Mouse (Mus musculus) limb, embryonic 10.5 days (tissue): ENCODE measurements around the gene 1700020L24Rik. TPM values are rescaled to one million over a fixed set of nuclear protein-coding genes. Genes with fewer than 3 reads are reported as not detected.

Source experiments
- DNase-seq: peaks from one replicate; pipeline ENCODE4 v3.0.0-alpha.2; 2017; ENCODE audit warnings: low spot score
- H3K27ac ChIP-seq: fragments of 300-500 bp; sonication (generic); 2 replicates; pipeline ENCODE4 v1.5.1; 2016; ENCODE audit warnings: mild to moderate bottlenecking
- H3K27me3 ChIP-seq: fragments of 300-500 bp; sonication (generic); 2 replicates; pipeline ENCODE4 v1.6.1; 2016; ENCODE audit warnings: low read depth, mild to moderate bottlenecking; ENCODE audit not compliant: poor library complexity, severe bottlenecking
- H3K36me3 ChIP-seq: fragments of 300-500 bp; sonication (generic); 2 replicates; pipeline ENCODE4 v1.6.1; 2016; ENCODE audit warnings: mild to moderate bottlenecking, moderate library complexity
- H3K4me1 ChIP-seq: fragments of 300-500 bp; sonication (generic); 2 replicates; pipeline ENCODE4 v1.6.1; 2016
- H3K4me3 ChIP-seq: fragments of 300-500 bp; sonication (generic); 2 replicates; pipeline ENCODE4 v1.5.1; 2016; ENCODE audit warnings: mild to moderate bottlenecking, moderate library complexity
- H3K9me3 ChIP-seq: fragments of 300-500 bp; sonication (generic); replicated peaks from 2 replicates; pipeline ENCODE4 v1.6.1; 2016; ENCODE audit warnings: mild to moderate bottlenecking
- WGBS: fragments of 180-500 bp; shearing (Covaris S2); methylation state at CpG from one replicate; pipeline ENCODE4 v1.1.7; 2016; 5-methylcytosine and 5-hydroxymethylcytosine counted together
- polyA plus RNA-seq: library from polyadenylated mRNA; unstranded; fragments of >200 nt; fragmentation: Nextera tagmentation; extraction: Ambion mirVana; gene quantifications from 2 replicates; pipeline ENCODE4 v1.2.1, GENCODE M21; 2016

Gene 1700020L24Rik
- 0.31 TPM in 1 of 2 replicates, not detected in the other for polyA plus RNA-seq

DNA sequence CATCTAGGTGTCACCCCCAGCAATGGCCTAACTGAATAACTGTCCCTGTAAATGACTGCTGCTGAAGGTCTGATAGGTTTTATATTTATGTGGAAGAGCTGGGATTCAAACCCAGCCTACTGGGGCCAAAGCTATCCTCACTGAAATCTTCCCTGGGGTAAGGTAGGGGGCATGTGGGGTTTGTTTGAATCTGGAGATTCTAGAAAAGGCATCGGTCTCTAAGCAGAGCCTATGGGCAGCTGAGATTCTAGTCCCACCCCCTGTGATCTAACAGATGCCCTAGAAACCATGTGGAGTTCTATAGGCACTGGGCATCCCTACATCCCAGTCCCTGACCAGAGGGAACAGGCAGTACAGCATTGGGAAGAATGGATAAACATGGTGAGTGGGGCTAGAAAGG, at the start of gene 1700020L24Rik:
1700020L24Rik (plus strand) TSS at position 301 of the 400 bp plus-strand sequence.
- Histone ChIP-seq H3K4me1 (peaks cover 17% of the 10 kb centered on the region), H3K4me3 (no peak within 1 kb of the TSS), H3K9me3 (no peaks in the 10 kb centered on the region), H3K27ac (no peak within 1 kb of the TSS), H3K36me3 (no peaks in the 10 kb centered on the region), H3K27me3 (peaks cover 30% of the 10 kb centered on the region)
- no peak for DNase-seq
- WGBS = 93% methylated on average over 1 of the region's 1 CpGs

DNA sequence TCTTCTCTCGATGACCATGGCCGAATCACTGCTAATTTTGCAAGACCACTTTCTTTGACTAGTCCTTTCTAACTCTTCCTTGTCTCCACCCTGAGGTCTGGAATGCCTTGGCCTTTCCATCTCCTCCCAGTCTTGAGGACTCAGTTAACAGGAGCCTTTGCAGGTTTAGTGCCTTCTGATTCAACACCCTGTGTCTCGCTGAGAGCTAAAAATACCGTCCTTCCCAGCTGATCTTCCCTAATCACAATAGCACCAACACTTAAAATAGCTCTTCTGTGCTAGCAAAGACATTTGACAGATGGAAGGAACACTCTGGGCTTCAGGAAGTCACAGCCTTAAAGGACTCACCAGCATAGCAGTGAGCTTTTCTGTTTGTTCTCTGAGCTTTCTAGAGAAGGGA, 44.4 kb upstream of the 1700020L24Rik start:
- Histone ChIP-seq H3K9me3 (no peaks in the 10 kb centered on the region), H3K4me1 (no peaks in the 10 kb centered on the region), H3K27me3 (no peaks in the 10 kb centered on the region), H3K36me3 (peaks cover 80% of the 10 kb centered on the region), H3K27ac (no peak overlapping the region), H3K4me3 (no peak overlapping the region)
- 87% methylated on average over 4 of the region's 4 CpGs for WGBS
- no peak for DNase-seq

DNA sequence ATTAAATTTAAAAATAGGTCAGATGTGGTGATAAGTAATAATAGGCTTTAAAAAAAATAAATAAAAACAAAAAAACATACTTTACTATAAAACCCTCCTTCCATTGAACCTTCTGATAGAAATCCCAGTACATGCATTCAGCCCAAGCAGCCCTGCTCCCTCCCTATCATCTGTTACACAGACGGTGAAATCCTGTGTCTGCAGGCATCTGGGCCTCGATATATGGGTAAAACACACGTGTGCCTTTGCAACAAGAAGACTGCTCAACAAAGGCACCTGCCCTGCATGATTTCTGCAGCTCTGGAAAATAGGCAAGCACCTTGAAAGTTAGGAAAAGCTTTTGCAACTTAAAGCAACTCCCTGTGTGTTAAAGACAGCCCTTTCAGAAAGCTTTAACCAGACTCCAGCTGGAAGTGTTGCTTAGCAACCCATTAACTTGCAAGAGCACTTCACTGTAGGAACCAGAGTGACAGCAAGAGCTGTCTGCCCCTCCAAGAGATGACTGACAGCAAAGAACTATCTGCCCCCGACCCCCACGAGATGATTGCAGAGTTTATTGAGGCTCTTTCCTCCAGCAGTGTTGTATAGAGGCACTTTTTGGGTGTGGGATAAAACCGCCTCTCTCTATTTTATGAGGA, 42.6 kb upstream of the 1700020L24Rik start:
- H3K4me1 ChIP-seq = no peaks in the 10 kb centered on the region
- no peak overlapping the region for H3K27ac ChIP-seq
- H3K27me3 ChIP-seq = no peaks in the 10 kb centered on the region
- no peaks in the 10 kb centered on the region for H3K9me3 ChIP-seq
- H3K36me3 ChIP-seq = peaks cover 84% of the 10 kb centered on the region
- no peak overlapping the region for H3K4me3 ChIP-seq
- DNase-seq = no peak
- 66% methylated on average over 6 of the region's 6 CpGs for WGBS

DNA sequence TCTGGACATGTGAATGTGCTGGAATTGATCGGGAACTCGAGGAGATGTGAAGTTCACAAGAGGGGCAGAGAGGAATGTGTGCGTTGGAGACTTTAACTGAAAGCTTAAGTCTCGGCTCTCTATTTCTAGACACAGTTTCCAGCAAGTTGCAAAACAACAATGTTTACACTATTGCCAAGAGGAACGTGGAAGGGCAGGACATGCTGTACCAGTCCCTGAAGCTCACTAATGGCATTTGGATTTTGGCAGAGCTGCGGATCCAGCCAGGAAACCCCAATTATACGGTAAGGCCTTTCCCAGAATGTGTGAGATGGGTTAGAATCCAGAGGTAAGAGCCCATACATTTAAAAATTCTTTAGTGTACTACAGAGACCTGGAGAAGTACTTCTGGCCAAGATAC, 39.9 kb upstream of the 1700020L24Rik start:
- no peak for DNase-seq
- Histone ChIP-seq H3K36me3 (peaks cover 70% of the 10 kb centered on the region), H3K9me3 (no peaks in the 10 kb centered on the region), H3K27me3 (no peaks in the 10 kb centered on the region), H3K4me3 (no peak overlapping the region), H3K4me1 (no peaks in the 10 kb centered on the region), H3K27ac (no peak overlapping the region)
- WGBS = 93% methylated on average over 7 of the region's 7 CpGs

DNA sequence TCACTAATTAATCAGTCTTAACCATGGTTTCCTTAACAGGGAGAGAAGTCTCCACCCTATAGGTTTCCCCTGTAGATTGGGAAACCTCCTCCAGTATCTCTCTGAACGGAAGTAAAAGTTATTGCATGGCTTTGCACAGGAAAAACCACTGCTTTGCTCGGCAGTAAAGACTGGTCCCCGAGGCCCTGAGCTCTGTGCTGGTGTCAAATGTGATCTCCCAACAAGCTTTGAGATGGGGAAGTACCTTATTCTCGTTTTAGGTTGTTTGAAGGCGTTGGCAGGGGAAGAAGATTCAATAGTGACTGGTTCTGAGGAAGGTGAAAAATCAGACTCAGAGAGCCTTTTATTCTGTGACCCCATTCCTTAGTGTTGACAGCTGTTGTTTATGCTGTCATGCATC, 38.8 kb upstream of the 1700020L24Rik start:
- Histone ChIP-seq H3K4me1 (no peaks in the 10 kb centered on the region), H3K4me3 (no peak overlapping the region), H3K27ac (no peak overlapping the region), H3K9me3 (no peaks in the 10 kb centered on the region), H3K36me3 (peaks cover 70% of the 10 kb centered on the region), H3K27me3 (no peaks in the 10 kb centered on the region)
- no peak for DNase-seq
- WGBS = 87% methylated on average over 5 of the region's 5 CpGs

DNA sequence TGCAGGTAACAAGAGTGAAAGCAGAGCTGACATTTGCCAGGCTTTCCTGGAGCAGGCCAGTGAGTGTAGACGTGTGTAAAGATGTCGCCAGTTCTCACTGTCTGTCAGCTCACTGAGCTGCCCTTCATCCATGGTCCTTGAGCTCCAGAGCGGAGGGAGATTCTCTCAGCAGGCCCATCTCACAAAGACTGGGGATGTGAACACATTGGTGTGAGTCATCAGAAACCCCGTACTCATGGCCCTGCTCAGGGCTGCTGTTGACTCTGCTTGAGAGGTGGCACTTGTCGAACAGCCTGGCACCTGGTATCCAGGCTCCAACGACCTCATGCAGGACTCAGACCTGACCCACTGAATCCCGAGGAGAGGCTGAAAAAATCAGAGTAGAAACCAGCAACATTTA, 33.7 kb upstream of the 1700020L24Rik start:
- no peak overlapping the region for H3K4me3 ChIP-seq
- WGBS = 90% methylated on average over 7 of the region's 7 CpGs
- 0 out of 2 replicates have a peak, but pooled peaks cover 3% of the 10 kb centered on the region for H3K4me1 ChIP-seq
- H3K9me3 ChIP-seq = no peaks in the 10 kb centered on the region
- no peak for DNase-seq
- H3K27me3 ChIP-seq = peaks cover 8% of the 10 kb centered on the region; the same call in 1 of the 2 replicates
- peaks cover 42% of the 10 kb centered on the region for H3K36me3 ChIP-seq
- H3K27ac ChIP-seq = no peak overlapping the region

DNA sequence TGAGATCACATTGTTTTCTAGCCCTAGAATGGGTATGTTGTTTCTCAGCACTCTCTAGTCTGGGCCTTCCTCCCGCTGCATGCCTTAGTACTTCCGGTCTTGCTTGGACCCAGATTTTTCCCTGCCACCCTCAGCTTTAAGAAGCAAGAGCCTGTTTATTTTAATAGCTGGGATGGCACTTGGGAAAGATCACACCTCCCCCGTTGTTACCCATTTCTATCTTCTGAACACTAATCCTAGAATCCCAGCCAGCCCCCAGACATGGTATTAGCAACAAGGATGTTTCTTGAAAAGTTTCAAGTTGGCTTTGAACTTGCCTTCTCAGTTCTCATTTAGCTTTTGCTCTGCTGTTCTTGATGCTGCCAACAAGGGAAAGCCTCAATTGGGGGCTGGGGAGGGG, 31.1 kb upstream of the 1700020L24Rik start:
- no peak overlapping the region for H3K27ac ChIP-seq
- WGBS = 70% methylated on average over 3 of the region's 3 CpGs
- peaks cover 25% of the 10 kb centered on the region for H3K36me3 ChIP-seq
- no peak overlapping the region for H3K4me3 ChIP-seq
- no peaks in the 10 kb centered on the region for H3K9me3 ChIP-seq
- peaks cover 14% of the 10 kb centered on the region for H3K4me1 ChIP-seq
- no peak for DNase-seq
- peaks cover 25% of the 10 kb centered on the region for H3K27me3 ChIP-seq

DNA sequence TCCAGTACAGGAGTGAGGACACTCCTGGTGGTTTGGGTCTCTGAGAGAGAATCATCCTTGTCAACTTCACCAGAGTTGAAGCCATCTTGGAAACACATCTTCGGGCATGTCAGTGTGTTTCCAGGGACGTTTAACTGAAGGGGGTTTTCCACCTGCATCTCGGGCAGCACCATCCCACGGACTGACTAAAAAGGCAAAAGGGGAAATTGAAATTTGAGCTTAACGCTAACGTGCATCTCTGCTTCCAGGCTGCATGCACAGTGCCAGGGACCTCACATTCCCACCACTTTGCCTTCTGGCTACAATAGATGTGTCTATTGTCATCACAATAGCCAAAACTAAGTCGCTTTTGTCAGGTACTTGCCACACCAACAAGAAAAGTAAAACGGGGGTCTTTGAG, 29.2 kb upstream of the 1700020L24Rik start:
- Histone ChIP-seq H3K36me3 (peaks cover 14% of the 10 kb centered on the region), H3K27ac (no peak overlapping the region), H3K4me1 (peaks cover 14% of the 10 kb centered on the region), H3K4me3 (no peak overlapping the region), H3K9me3 (no peaks in the 10 kb centered on the region), H3K27me3 (peaks cover 37% of the 10 kb centered on the region)
- WGBS = 51% methylated on average over 8 of the region's 8 CpGs
- DNase-seq = no peak

DNA sequence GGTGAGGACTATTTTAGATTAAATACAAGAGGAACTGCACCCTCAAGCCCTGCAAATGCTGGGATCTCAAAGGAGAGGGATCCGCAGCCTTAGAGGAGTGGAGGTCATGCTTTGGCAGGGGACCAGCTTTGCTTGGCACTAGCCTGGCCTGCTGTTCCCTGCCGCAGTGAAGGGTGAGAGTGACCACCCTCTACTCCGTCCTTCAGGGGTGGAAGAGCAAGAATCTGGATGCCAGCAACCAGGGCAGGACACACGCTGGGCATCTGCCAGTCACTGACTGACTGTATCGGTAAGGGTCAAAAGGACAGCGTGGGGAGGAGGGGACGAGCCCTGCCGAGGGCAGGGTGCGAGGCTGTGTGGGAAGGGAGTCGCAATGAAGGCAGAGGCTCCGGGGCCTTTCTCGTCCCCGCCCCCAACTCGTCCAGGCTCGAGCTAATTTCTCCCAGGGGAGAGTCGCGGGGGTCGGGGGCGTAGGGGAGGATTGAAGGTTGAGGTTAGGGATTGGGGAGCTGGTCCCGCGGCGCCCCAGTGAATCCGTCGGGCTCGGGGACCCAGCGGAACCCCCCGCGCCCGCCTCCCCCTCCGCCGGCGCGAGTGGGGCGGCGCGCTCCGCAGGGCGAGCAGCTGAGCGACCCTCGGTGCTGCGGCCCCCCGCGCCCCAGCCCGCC, 28.3 kb upstream of the 1700020L24Rik start, which contains the start of gene Rasl10b:
Rasl10b (plus strand) TSS at position 51 of the 668 bp plus-strand sequence.
- WGBS = 2% methylated on average over 40 of the region's 44 CpGs
- Histone ChIP-seq H3K27ac (peak within 1 kb of the TSS; percentile 81), H3K9me3 (no peaks in the 10 kb centered on the region), H3K4me3 (peak within 1 kb of the TSS; percentile 86), H3K36me3 (peaks cover 4% of the 10 kb centered on the region; the same call in 1 of the 2 replicates), H3K27me3 (peaks cover 37% of the 10 kb centered on the region), H3K4me1 (peaks cover 14% of the 10 kb centered on the region)
- DNase-seq = peak; percentile 65

DNA sequence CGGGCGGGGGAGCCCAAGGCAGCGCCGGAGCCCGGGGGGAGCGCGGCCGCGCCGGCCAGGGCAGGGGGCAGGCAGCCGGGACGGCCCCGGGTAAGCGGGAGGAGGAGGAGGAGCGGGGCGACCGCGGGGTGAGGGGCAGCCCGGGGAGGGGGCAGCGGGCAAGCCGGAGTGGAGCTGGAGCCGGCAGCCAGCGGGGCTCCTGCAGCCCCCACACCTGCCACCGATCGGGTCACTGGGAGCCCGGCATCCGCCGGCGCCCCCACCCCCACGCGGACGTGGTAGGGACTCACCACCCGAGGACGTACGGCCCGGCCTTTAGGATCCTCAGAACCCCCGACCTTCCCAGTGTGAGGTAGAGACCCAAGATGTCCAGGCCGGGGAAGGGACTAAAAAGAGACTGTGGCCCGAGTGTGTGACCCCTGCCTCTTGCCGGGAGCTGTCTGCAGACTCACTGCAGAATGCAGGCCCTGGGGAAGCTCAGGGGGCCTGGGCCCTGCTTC, 27.6 kb upstream of the 1700020L24Rik start:
- H3K4me3 ChIP-seq = peak overlapping the region; percentile 86
- no peaks in the 10 kb centered on the region for H3K36me3 ChIP-seq
- DNase-seq = peak; percentile 53
- H3K4me1 ChIP-seq = peaks cover 14% of the 10 kb centered on the region
- no peaks in the 10 kb centered on the region for H3K9me3 ChIP-seq
- H3K27ac ChIP-seq = peak overlapping the region; percentile 81
- WGBS = 1% methylated on average over 38 of the region's 40 CpGs
- peaks cover 37% of the 10 kb centered on the region for H3K27me3 ChIP-seq

DNA sequence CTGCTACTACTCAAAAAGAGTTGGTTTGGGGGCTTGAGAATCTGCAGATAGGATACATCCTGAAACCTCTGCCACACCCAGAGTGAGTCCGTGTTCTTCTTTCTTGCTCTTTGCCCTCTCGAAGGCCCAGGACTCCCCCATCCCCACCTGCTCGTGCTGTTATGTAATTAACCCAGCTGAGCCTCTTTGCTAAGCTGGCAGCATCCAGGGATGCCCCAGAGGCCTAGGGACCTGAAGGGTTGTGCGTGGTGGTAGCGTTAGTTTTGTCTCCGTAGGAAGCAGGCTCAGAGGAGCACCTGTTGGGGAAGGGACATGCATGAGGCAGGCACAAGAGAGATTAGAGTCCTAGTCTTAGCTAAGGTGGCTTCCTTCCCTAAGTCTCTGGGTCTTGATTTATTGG, 27.0 kb upstream of the 1700020L24Rik start:
- 38% methylated on average over 6 of the region's 6 CpGs for WGBS

DNA sequence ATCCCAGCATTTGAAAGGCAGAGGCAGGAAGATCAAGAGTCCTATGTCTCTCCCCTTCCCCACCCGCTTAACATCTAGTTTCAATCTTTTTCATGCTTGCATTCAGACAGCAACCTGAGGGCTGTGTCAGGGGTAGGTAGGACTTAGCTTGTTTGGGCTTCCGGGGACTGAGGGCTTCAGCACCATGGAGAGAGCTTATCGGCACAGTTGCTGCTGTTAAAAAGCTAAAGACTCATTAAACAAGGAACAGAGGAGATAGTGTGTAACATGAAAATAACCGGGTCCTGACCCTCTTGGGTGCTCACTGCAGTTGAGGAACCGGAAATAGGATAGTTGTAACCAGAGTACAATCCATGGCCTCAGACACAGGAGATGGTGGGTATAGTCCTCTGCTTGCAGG, 20.4 kb upstream of the 1700020L24Rik start:
- H3K27ac ChIP-seq = no peak overlapping the region
- peaks cover 54% of the 10 kb centered on the region for H3K27me3 ChIP-seq
- DNase-seq = peak; percentile 79
- no peaks in the 10 kb centered on the region for H3K9me3 ChIP-seq
- H3K4me3 ChIP-seq = no peak overlapping the region
- peaks cover 13% of the 10 kb centered on the region for H3K4me1 ChIP-seq
- H3K36me3 ChIP-seq = no peaks in the 10 kb centered on the region
- 15% methylated on average over 5 of the region's 5 CpGs for WGBS

More for the DNA sequence above, 27.0 kb upstream of the 1700020L24Rik start:
- H3K4me3 ChIP-seq = peak overlapping the region; percentile 86; the same call in 1 of the 2 replicates
- no peak for DNase-seq
- no peak overlapping the region for H3K27ac ChIP-seq
- H3K36me3 ChIP-seq = no peaks in the 10 kb centered on the region
- H3K27me3 ChIP-seq = peaks cover 37% of the 10 kb centered on the region
- no peaks in the 10 kb centered on the region for H3K9me3 ChIP-seq
- H3K4me1 ChIP-seq = peaks cover 14% of the 10 kb centered on the region

DNA sequence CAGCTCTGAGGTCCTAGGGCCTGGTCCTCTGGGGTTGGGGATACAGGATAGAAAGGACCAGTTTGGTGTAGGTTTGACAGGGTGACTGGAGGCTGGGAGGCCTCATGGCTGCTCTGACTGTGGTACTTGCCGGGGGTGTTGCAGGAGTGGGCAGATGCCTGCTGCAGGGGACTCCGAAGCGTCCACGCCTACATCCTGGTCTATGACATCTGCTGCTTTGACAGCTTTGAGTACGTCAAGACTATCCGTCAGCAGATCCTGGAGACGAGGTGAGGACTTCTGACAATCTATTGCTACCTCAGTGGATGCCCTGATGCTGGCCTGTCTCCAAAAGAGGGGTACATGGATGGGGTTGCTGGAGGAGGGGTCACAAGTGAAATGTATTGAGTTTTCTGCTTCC, 19.8 kb upstream of the 1700020L24Rik start:
- no peaks in the 10 kb centered on the region for H3K36me3 ChIP-seq
- DNase-seq = no peak
- no peak overlapping the region for H3K4me3 ChIP-seq
- peaks cover 53% of the 10 kb centered on the region for H3K27me3 ChIP-seq
- WGBS = 83% methylated on average over 7 of the region's 7 CpGs
- H3K9me3 ChIP-seq = no peaks in the 10 kb centered on the region
- H3K4me1 ChIP-seq = peaks cover 13% of the 10 kb centered on the region
- H3K27ac ChIP-seq = no peak overlapping the region
